Comparison of ENCODE assay signal across 26 mouse cellular contexts in the genomic region with DNA sequence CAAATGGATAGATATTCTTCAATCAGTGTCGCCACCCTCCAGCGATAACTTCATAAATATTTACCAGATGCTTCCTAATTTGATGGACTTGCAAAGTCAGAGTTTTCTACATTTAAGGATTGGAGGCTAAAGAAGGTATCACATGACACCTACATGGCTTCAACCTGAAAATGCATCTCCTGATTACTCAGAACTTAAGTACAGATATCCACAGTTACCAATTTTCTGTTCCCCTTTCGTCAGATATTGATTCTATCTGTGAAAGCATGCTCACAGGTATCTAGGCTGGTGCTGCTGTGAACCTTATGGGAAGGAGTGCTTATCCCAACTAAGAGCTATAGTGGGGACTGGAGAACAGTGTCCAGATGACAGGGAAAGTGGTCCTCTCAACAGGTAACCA.
"Had no signal": no experiment of that assay in that cellular context is flagged by ENCODE, and none has a peak within 500 bp of the region (broad histone marks: within the 10 kb centered on the region; RNA-seq: fewer than 3 reads in every experiment).

No protein-coding gene starts in this region.

- H3K27ac ChIP-seq: gastrocnemius, adult 2 months; heart, embryonic 10.5 days; hindbrain, embryonic 10.5 days; hindbrain, embryonic 12.5 days; hindbrain, embryonic 14.5 days; intestine, embryonic 15.5 days; layer of hippocampus, adult 2 months; limb, embryonic 13.5 days; limb, embryonic 15.5 days; liver, embryonic 12.5 days had no signal

- DNase-seq: gastrocnemius, adult 2 months; gastrocnemius, postnatal 10 days; gastrocnemius, postnatal 25 days; heart, adult 18-20 months; heart, postnatal 10 days; heart, postnatal 4 days; kidney, adult 18-20 months; kidney, adult 8-10 months; kidney, postnatal 10 days; kidney, postnatal 25 days; kidney, postnatal 4 days; layer of hippocampus, postnatal 36 days; left cerebral cortex, postnatal 4 days had no signal

- H3K4me2 ChIP-seq: heart, embryonic 12.5 days; hindbrain, embryonic 12.5 days; hindbrain, embryonic 14.5 days; intestine, embryonic 15.5 days; limb, embryonic 13.5 days; limb, embryonic 15.5 days; liver, embryonic 12.5 days had no signal

- H3K4me1 ChIP-seq: hindbrain, embryonic 10.5 days; intestine, embryonic 15.5 days; limb, embryonic 13.5 days; limb, embryonic 15.5 days had no signal

- H3K9ac ChIP-seq: heart, embryonic 12.5 days; hindbrain, embryonic 12.5 days; hindbrain, embryonic 14.5 days; intestine, embryonic 15.5 days; limb, embryonic 13.5 days; limb, embryonic 15.5 days; liver, embryonic 12.5 days had no signal

- H3K27me3 ChIP-seq: heart, embryonic 12.5 days; hindbrain, embryonic 12.5 days; intestine, embryonic 15.5 days; limb, embryonic 13.5 days; limb, embryonic 15.5 days; liver, embryonic 12.5 days had no signal

- H3K4me3 ChIP-seq: gastrocnemius, adult 2 months; heart, embryonic 10.5 days; heart, embryonic 12.5 days; hindbrain, embryonic 10.5 days; hindbrain, embryonic 12.5 days; intestine, embryonic 15.5 days; layer of hippocampus, adult 2 months; limb, embryonic 13.5 days; limb, embryonic 15.5 days; liver, embryonic 12.5 days had no signal

- H3K9me3 ChIP-seq: heart, embryonic 10.5 days; heart, embryonic 12.5 days; hindbrain, embryonic 10.5 days; hindbrain, embryonic 12.5 days; intestine, embryonic 15.5 days; limb, embryonic 13.5 days; limb, embryonic 15.5 days; liver, embryonic 12.5 days had no signal

- ATAC-seq: hindbrain, embryonic 16.5 days; inflammation-experienced regulatory T-cells, adult 6 months; intestine, embryonic 15.5 days; intestine, postnatal 0 days; liver, embryonic 12.5 days had no signal
